Mouse (Mus musculus) brain, embryonic 14.5 days (tissue): Measurements from ENCODE around the gene Nme7. TPM values are rescaled to one million over a fixed set of nuclear protein-coding genes. Genes with fewer than 3 reads are reported as not detected.

ENCODE experiments used
- DNase-seq: peaks from one replicate; pipeline ENCODE4 v3.0.0-alpha.2; 2011; ENCODE audit warnings: low read depth
- CTCF ChIP-seq: fragments of 200-500 bp; IDR thresholded peaks from 2 replicates; pipeline ENCODE4 v1.5.1; 2012; ENCODE audit warnings: inconsistent platforms, mild to moderate bottlenecking, moderate library complexity, borderline replicate concordance; ENCODE audit not compliant: insufficient read depth, insufficient read length; ENCODE audit errors: extremely low read depth
- POLR2A ChIP-seq: fragments of 200-500 bp; IDR thresholded peaks from 2 replicates; pipeline ENCODE4 v1.6.1; 2012; ENCODE audit warnings: mild to moderate bottlenecking, inconsistent platforms, borderline replicate concordance; ENCODE audit not compliant: poor library complexity, insufficient read depth, insufficient read length, severe bottlenecking; ENCODE audit errors: extremely low read depth
- polyA plus RNA-seq: library from polyadenylated mRNA; depleted of rRNA; stranded (reverse); fragments of >200 nt; gene quantifications from 2 replicates; pipeline ENCODE4 v1.2.3, GENCODE M21; 2012

The Nme7 gene
- polyA plus RNA-seq, 1 experiment: 19.2 TPM

DNA sequence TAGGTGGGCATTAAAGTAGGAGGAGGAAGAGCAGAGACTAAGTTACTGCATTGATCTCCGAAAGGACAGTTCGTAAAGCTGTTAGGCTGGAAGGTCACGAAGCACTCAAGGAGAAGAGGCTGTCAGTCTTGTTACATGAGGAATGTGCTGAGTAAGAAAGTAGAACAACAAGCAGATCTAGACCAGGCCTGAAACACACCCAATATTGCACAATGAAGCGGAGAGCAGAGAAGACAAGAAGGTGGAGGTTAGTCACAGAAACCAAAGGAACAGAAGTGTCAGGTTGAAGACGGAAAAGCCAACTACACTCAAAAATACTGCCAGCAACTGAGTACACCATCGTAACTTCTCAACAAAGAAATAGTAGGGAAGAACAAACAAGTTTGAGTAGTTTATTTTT, 9.8 kb upstream of the Nme7 start:
- DNase-seq: no peak

DNA sequence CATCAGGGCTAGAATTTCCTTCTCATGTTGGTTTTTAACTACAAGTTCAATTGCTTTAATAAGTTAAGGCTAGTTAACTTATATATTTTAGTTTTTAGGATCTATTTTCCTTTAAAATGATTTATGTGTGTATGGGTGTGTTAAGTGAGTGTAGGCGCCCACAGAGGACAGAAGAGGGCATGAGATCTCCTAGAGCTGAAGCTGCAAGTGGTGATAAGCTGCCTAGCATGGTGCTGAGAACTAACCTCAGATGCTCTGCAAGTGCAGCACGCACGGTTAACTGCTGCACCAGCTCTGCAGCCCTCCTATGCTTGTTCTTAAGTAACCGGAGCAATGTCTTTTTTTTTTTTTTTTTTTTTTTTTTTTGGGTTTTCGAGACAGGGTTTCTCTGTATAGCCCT, 7.4 kb upstream of the Nme7 start:
- TF ChIP-seq CTCF: no peak
- no peak for TF ChIP-seq POLR2A
- DNase-seq: no peak

More for the DNA sequence above, 9.8 kb upstream of the Nme7 start:
- TF ChIP-seq POLR2A (no peak), CTCF (no peak)

DNA sequence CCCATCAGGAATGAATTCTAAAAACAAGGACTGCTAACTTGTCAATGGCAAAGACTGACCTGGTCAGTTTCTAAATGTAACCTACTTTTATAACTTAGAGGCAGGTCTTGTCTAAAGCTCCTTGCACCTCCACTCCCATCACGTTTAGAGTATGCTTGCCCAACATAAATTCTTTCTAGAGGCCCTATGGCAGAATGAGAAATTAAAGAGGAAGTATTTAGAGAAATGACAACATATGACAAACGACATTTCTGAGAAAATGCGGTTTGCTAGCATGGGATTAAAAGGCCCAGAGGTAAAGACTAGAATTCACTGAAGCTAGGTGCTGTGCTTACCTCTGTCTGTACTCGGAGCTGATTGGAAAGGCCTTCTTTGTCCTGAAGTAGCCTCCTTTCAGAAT, 2.0 kb upstream of the Nme7 start:
- no peak for DNase-seq
- no peak for TF ChIP-seq CTCF
- no peak for TF ChIP-seq POLR2A

DNA sequence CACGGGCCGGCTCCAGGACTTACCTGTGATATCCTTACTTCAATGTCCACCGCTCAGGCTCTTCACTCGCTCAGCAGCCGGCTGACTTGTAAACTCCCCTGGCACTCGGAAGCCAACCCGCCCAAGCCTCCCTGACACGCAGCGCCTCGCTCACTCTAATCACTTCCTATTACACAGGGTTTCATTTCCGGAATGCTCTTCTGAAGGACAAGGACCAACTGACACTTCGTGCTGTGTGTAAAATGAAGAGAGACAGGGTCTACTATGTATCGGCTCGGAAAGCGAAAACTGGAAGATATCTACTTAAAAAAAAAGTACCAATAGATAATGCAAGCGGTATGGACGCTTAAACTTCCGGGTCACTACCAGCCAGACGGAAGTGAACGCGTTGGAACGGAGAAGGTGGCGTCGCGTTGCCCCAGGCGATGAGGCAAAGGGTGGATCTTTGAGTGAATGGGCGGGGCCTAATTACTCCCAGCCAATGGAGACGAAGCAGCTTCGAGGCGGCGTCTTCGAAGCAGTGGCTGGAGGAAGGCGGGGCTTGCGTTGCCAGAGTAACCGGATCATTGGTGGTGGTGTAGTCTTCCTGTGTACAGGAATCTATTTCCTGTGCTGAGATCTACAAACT, 3.3 kb downstream of the Nme7 start, which contains the start of gene Blzf1:
Gene Blzf1, minus strand, starts transcription at position 366 of the 628 bp plus-strand sequence.
- TF ChIP-seq POLR2A: no peak
- TF ChIP-seq CTCF: no peak
- peak; percentile 100 for DNase-seq

DNA sequence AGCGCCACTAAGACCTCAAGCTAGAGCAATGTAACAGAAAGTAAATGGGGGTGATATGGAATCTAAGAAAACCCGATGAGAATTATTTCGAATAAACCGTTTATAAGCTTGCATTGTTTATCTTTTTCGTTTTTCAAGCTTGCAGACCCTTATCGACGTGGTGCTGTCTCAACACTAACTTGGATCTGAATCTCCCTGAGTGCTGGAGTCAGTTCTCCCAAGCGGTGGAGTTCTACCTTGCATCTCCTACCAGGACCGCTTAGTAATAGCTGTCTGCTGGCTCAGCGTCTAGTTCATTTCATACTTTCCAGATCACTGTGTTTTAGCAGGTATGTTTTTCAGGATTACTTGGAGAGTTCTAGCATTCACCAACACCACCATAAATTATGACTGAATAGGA, 4.0 kb downstream of the Nme7 start:
- TF ChIP-seq POLR2A (no peak), CTCF (no peak)
- DNase-seq: no peak

DNA sequence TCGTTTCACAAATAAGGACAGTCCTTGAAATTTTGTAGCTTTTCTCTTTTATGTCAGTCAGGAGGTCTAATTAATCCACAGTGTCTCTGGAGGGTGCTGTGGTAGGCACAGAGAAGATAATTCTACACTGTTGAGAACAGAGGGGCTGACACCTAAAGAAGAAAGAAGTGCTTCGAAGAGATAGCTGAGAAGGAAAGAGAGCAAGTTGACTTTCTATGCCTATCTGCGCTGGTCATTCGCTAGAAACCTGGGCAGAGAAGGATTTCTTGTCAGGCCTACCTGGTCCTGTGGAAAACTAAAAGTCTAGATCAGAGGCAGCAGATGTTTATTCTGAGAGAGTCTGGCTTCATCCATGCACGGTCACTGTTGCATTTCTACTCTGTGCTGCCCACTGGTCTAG, 10.2 kb downstream of the Nme7 start:
- TF ChIP-seq CTCF (no peak), POLR2A (no peak)
- DNase-seq: no peak

DNA sequence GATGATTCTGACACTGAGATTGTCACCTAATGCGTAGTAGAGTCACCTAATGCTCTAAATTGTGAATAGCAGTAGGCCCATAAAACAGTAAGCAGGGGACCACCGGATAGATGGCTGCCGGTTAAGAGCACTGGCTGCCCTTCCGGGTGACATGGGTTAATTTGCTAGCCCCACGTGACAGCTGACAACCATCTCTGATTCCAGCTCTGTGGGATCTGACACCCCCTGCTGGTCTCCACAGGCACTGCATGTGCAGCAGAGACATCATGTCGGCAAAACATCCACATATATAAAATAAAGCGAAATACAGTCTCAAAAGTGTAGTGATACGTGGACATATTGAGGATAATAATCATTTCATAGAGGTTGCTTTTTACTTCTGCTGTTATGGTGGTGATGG, 11.3 kb downstream of the Nme7 start:
- peak; percentile 8 for DNase-seq
- TF ChIP-seq POLR2A (no peak), CTCF (peak; percentile 66; the same call in 1 of the 2 replicates)

DNA sequence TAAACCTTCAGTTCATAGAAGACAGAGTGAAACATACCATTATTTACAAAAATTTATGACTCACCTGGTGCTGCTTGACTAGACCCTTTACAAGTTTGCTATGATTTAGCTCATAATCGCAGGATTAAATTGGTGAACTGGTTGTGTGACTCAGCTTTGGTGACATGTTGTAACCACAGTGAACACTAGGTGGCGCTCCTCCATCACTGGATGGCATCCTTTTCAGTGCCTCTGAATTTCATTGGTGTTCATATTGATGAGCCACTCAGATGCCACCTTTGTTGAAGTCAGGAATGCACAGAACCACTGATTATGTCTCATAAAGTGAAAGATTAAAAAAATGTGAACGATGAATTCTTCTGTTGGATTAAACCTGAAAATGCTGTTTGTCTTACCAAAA, 12.8 kb downstream of the Nme7 start:
- peak; percentile 87 for DNase-seq
- TF ChIP-seq CTCF (peak; percentile 87; the same call in 1 of the 2 replicates), POLR2A (no peak)

DNA sequence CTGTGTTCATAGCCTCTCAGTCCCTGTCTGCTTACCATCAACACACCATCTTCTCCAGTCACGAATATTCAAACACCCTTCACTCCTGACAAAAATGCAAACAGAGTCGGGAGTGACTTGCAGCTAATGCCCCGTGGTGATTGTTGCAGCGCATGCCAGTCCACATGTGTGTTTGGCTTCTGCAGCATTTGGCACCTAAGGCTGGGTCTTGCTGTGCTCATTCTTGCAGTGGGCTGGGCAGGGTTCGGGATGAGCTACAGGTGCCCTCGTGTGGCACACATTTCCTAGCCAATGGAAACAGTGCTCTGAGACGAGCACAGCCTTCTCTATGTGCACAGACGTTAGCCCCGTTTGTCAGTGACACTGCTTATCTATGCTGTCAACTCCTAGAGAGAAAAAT, 13.3 kb downstream of the Nme7 start:
- TF ChIP-seq POLR2A: no peak
- TF ChIP-seq CTCF: no peak
- DNase-seq: no peak

DNA sequence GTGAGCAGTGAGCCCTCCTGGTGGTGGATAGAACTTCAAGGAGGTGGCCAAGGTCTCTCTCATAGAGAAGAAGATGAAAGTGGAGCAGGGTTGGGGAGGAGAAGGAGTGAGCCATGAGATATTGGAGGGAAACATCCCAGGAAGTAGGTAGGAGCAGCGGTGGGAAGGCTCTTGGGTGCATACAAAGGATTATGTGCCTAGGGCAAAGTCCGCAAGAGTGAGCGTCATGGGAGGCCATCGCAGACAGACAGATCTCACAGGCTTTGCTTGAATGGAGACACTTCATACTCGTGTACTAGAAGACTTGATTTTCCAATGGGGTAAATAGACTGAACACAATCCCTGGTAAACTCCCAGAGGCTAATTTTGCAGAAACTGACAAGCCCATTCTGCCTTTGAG, 14.6 kb downstream of the Nme7 start:
- no peak for DNase-seq
- TF ChIP-seq CTCF (no peak), POLR2A (no peak)

DNA sequence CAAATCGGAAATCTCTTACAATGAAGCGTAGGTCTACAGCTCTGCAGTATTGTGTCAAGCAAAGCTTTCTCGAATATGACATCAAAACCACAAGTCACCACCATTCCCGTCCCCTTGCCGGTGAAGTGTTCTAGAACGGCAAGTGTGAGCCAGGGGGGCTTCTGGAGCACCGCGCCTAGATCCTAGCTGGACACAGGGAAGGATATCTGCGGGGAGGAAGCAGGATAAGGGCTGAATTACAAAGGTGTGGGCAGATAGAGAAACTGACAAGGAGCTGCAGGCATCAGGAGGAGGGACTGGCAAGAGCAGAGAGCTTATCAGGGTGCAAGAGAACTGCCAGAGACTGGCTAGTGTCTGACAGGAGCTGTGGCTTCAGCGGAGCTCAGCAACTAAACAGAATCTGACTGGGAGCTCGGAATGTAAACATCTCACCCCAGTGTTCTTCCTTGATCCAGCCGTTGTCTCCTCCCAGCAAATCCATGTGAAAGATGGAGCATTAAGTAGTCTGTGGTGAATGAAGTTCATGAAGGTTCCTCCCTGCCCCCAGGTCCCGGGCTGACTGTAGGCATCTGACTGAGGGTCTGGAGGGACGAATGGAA, 15.7 kb downstream of the Nme7 start:
- no peak for DNase-seq
- TF ChIP-seq CTCF (no peak), POLR2A (no peak)

DNA sequence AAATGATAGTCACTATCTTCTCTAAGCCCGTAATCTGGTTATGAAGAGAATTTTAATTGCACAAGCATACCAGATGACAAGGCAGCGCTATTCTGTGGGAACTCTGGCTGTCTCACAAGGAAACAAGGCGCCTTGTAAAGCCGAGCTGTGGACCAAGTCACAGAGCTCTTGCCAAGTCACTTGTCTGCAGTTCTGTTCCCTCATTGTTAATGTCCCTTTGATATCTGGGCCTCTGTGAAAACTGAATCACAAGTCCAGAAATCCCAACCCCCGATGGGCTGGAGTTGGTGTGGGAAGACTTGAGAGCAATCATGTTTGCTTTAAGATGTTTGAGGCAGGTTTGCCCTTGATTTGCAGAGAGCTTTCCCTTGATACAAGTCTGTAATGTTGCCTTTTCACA, 16.8 kb downstream of the Nme7 start:
- TF ChIP-seq CTCF: no peak
- TF ChIP-seq POLR2A: no peak
- peak; percentile 84 for DNase-seq
